In genomic region chr5:77245787-77246671, GRCm38 (mm10) we compare ENCODE assay signal across 8 mouse cellular contexts. TPM values are rescaled to one million over a fixed set of nuclear protein-coding genes. Genes with fewer than 3 reads are reported as not detected.
DNase-seq lines count a peak whose midpoint lies in the region; ATAC-seq and TF ChIP-seq lines count a peak whose summit lies in the region.

No protein-coding gene starts in this region.

- WGBS in forebrain, embryonic 12.5 days, result 23% methylated on average over 26 of the region's 26 CpGs
- WGBS in kidney, adult 2 months, result 19% methylated on average over 26 of the region's 26 CpGs

- H3K27ac ChIP-seq in forebrain, embryonic 12.5 days, result peak overlapping the region; percentile 54
- no peak overlapping the region for H3K27ac ChIP-seq in kidney, adult 2 months (ENCODE audit: insufficient read depth, low read depth, low read length)

- DNase-seq in 416B (ENCODE audit: low read depth) (peak; percentile 47), ES-CJ7 (ENCODE audit: low read depth, low spot score) (peak; percentile 61)
- DNase-seq in kidney, adult 2 months, result peak; percentile 64
- DNase-seq in lung, postnatal 10 days, result peak; percentile 44
- DNase-seq in retina, postnatal 1 day, result peak; percentile 73
- DNase-seq in right cerebral cortex, adult 18-20 months, result no peak
- no peak for DNase-seq in left cerebral cortex, adult 9 months (ENCODE audit: low spot score in 2 of 2)

- H3K36me3 ChIP-seq in forebrain, embryonic 12.5 days (replicated peaks), result no peaks in the 10 kb centered on the region
- H3K36me3 ChIP-seq in kidney, adult 2 months (ENCODE audit: control insufficient read depth, insufficient read depth, low read length), result no peaks in the 10 kb centered on the region

- no peaks in the 10 kb centered on the region for H3K9me3 ChIP-seq in forebrain, embryonic 12.5 days

- ATAC-seq in forebrain, embryonic 12.5 days (ENCODE audit: low FRiP score), result peak; percentile 68; the same call in 1 of the 2 replicates

- H3K4me1 ChIP-seq in forebrain, embryonic 12.5 days, result peaks cover 12% of the 10 kb centered on the region
- H3K4me1 ChIP-seq in kidney, adult 2 months (ENCODE audit: control insufficient read depth, insufficient read depth, low read length), result peaks cover 3% of the 10 kb centered on the region; the same call in 1 of the 2 replicates

- no peak overlapping the region for H3K9ac ChIP-seq in forebrain, embryonic 12.5 days

- TF ChIP-seq POLR2A in kidney, adult 2 months (IDR thresholded peaks at IDR 0.05; ENCODE audit: low read depth, low read length), result no peak

- peak overlapping the region; percentile 39 for H3K4me2 ChIP-seq in forebrain, embryonic 12.5 days

- H3K4me3 ChIP-seq in forebrain, embryonic 12.5 days (replicated peaks), result peak overlapping the region; percentile 3; the same call in 1 of the 2 replicates
- peak overlapping the region; percentile 36 for H3K4me3 ChIP-seq in kidney, adult 2 months (ENCODE audit: insufficient read depth, low read depth, low read length)

- no peaks in the 10 kb centered on the region for H3K27me3 ChIP-seq in forebrain, embryonic 12.5 days
- H3K27me3 ChIP-seq in kidney, adult 2 months (replicated peaks; ENCODE audit: control insufficient read depth, insufficient read depth, low read length), result no peaks in the 10 kb centered on the region

- TF ChIP-seq CTCF in kidney, adult 2 months (conservative IDR thresholded peaks at IDR 0.05; ENCODE audit: insufficient read depth, insufficient read length, low read depth, low read length), result no peak

RNA-seq across cellular contexts. Expression of gene Rest, which starts 19.3 kb away (rescaled TPM):
- 19.7 and 22.2 TPM in 2 replicates for polyA plus RNA-seq in forebrain, embryonic 12.5 days (2016; fragmentation: Nextera tagmentation; extraction: Ambion mirVana)
- polyA plus RNA-seq in kidney, adult 2 months (2012; rRNA removed), result 7.3 and 8.3 TPM in 2 replicates

RNA-seq across cellular contexts. Expression of gene Spink2, which starts 34.8 kb away (rescaled TPM):
- 0.73 and 0.75 TPM in 2 replicates for polyA plus RNA-seq in forebrain, embryonic 12.5 days (2016; fragmentation: Nextera tagmentation; extraction: Ambion mirVana)
- polyA plus RNA-seq in kidney, adult 2 months (2012; rRNA removed), result 0.23 and 0.68 TPM in 2 replicates

Comparison
In these comparisons a context has a peak if more than half of its experiments do, and no peak if none do; other contexts are left out.
1. DNase-seq: peak in 416B (single experiment), ES-CJ7 (single experiment), kidney, adult 2 months (single experiment), lung, postnatal 10 days (single experiment) and retina, postnatal 1 day (single experiment); none in right cerebral cortex, adult 18-20 months (single experiment) and left cerebral cortex, adult 9 months (0 of 2).